Mouse (Mus musculus) fat pad, adult 2 months (tissue): Measurements from ENCODE around the gene Unkl.

Experiments
- DNase-seq: peaks from one replicate; pipeline ENCODE4 v3.0.0-alpha.2; 2011; ENCODE audit warnings: low read depth, low spot score; ENCODE audit errors: extremely low read depth

Gene Unkl

DNA sequence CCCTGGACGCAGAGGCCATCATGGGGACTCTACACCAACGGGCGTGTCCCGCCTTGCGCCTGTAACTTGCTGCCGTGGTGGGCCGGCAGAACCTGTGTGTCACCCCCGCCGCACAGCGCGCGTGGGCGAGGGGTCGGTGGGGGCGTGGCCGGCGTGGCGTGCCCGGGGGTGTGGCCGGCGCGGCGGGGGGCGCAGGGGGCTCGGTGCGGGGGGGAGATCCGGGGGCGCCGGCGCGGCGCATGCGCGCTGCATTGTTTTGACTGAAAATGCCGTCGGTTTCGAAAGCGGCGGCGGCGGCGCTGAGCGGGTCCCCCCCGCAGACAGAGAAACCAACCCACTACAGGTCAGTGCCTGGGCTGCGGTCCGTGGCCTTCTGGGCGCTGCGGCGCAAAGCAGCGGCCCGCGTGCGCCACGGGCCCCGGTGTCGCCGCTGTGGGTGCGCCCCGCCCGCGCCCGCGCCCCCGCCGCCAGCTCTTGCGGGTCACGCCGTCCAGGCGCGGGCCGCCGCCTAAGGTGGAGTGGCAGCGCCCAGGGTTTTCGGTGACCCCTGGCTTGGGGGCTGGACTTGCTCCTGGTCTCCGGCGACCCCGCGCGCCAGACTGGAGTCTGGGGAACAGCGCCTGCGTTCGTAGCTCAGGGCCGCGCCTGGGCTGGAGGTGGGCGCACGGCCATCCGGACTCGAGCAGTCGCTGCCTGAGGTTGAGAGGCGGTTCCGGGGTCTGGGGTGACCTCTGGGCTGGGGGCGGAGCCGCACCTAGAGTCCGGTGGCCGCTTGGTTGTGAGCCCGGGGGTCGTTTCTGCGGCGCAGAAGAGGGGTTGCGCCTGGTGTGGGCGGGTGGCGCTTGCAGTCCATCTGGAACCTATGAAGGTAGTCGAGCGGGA, at the start of gene Unkl:
Unkl (plus strand) TSS at position 248 of the 882 bp plus-strand sequence.
- no peak for DNase-seq

DNA sequence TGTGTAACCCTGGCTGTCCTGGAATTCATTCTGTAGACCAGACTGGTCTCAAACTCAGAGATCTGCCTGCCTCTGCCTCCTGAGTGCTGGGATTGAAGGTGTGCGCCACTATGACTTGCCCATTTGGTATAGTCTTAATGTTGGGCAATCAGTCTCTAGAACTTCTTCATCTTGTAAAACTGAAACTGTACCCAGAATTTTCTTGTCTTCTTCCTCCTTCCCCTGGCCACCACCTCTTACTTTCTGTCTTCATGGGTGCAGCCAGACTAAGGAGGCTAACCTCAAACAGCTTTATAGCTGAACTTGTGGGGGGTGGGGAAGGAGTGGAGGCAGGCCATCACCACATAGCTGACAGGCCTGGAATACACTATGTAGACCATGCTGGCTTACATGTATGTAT, 49.4 kb upstream of the Unkl start:
- DNase-seq: no peak

DNA sequence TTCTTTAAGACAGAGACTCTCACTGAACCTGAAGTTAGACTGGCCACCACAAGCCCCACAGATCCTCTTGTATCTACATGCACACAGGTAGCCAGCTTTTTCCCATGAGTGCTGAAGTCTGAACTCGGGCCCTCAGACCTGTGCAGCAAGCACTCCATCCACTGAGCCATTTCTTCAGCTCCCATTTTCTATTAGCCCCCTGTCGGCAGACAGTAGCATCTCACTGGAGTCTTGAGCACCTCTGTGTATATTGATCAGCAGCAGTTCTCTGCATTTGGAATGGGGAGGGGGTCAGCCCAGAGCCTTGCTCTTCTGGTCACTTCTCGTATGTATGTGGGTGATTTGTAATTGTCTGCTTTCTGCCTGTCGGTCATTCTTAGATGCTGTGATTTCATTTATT, 48.2 kb upstream of the Unkl start:
- no peak for DNase-seq

DNA sequence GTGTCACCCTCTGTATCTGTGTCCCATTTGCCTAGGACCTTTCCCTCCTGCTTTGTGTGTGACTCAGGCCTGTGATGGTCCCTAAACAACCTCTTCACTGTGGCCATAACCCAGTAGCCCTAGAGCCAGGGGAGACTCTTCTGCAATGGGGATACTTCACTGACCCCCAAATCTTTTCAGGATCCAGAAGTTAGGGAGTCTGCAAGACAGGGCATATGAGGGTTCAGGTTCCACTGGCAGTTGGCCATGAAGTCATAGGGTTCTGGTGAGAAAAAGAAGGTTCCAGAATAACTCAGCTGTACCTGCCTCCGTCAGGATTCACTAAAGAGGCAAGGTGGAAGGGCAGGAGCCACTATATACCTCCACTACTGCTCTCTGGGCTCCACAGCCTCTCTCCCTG, 26.0 kb upstream of the Unkl start, which contains the start of gene Ccdc154:
Ccdc154 (plus strand) TSS at position 301 of the 400 bp plus-strand sequence.
- DNase-seq: no peak

DNA sequence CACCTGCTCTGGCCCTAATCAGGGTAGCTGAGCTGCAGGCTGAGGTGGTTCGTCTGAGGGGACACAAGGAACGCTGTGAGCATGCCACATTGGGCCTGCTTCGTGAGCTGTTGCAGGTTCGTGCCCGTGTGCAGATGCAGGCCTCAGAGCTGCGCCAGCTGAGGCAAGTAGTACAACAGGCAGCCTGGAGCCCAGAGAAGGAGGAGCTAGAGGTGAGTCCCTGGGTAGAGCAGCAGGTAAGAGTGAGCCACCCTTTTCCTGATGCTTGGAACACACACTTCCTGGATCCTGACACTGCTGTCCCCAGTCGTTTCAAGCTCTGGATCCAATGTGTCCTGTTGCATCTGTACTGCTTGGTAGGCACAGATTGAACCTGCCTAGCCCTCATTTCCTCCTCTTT, 24.8 kb upstream of the Unkl start:
- no peak for DNase-seq

DNA sequence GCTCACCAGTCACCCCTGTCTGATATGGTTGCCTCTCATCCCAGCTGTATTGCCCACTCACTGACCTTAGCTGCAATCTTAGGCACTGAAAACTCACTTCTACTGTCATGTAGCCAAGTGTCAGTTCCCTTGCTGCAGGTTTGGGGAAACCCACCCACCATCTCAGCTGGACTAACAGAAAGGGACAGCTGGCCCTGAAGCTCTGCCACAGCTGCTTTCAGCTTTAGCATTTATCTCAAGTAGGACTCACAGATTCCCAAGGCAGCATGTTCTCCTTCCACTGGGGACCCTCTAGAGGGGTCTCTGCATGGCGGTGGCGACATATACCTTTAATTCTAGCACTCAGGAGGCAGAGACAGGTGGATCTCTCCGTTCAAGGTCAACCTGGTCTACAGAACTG, 23.4 kb upstream of the Unkl start:
- no peak for DNase-seq

DNA sequence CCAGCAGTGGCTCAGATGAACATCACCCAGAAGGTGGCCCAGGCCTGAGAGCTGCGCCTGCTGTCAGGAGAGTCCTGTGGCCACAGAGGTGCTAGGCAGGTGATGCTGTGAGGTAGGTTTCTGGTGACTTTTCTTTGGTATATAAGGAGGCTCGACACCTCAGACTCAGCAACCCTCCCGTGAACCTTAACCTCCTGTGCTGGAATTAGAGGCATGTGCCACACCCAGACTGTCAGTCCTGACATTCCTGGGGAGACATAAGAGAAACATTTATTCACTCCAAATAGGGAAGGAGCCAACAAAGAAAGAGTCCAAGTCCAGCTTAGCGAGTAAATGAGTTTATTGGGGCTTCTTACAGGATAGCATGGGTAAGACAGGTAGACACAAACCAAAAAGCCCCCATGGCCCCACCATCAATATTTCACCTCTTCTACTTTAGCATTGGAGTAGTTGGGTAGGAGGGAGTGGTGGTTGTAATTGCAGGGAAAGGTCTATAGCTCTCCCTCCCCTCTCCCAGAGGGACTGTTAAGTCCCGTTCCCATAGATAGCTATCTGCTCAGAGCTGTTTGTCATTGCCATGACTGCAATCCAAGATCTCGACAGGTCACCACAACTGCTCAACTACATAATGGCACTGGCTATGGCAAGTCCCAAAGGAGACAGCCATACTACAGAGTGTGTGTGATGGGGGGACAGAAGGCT, 22.1 kb upstream of the Unkl start:
- DNase-seq: no peak

DNA sequence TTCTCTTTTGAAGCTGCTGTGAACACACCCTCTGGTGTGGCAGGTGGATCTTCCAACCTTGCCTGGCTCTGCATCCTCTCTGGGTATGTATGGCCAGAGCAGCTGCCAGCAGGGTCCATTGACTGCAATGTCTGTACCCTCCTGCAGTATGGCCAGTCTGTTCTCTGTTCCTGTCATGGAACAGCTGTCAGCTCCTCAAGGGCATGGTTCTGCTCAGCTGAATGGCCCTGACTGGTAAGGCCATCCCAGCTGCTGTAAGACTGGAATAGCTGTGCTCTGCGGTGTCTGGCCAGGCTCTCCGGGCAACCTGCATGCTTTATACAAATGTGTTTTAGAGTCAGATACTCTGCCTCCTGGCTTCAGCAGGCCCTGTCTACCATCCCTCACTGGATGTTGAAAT, 18.5 kb upstream of the Unkl start:
- no peak for DNase-seq

DNA sequence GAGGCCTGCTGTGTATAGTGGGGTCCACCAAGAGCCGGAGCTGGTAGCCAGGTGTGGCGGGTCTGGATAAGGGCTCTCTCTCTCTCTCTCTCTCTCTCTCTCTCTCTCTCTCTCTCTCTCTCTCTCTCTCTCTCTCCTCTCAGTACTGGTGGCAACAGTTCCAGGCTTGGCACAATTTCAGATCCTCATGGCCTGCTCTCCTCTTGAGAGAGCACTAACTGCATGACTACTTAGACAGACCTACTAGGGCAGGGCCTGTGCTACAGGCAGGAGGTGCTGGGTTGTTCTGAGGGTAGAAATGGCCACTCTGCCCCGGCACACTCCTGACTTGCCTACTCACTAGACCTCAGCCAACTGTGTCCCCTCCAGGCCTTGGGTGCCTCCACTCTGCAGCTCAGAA, 15.6 kb upstream of the Unkl start:
- no peak for DNase-seq

DNA sequence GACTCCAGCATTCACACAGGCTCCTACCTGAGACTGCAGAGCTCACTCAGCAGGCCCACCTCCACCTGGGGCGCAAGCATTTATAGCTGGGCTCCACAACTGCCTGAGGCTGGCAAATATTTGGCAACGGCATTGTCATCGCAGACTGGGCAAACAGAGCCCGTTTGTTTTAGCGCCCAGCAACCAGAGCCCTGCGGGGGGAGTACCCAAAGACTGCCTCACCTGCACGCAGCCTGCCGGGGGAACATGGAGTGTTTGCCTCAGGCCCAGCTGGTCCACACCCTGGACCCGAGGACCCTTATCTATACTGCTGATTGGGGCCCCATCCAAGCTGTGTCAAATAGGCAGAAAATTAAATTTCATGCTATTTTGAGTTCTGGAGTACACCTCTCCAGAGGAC, 12.8 kb upstream of the Unkl start, which contains the start of gene Gm38655:
Gm38655 (minus strand) TSS at position 61 of the 400 bp plus-strand sequence.
- no peak for DNase-seq

DNA sequence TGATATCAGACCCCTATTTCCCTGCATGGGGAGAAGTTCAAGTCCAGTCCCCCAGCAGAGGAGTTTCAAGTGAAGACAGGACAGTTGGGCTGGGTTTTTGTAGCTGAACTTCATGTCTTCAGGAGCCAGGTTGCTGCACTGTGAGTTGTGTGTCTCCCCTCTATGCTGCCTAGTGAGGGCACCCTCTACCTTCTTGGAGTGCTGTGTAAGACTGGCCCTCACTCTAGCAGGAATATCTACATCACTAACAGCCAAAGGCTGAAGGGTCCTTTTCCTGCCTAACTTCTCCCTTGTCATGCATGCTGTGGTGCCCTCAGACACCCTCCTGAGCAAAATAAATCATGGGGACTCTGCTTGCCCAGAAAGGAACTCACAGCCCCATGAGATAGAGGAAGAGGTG, 5.0 kb upstream of the Unkl start:
- no peak for DNase-seq

DNA sequence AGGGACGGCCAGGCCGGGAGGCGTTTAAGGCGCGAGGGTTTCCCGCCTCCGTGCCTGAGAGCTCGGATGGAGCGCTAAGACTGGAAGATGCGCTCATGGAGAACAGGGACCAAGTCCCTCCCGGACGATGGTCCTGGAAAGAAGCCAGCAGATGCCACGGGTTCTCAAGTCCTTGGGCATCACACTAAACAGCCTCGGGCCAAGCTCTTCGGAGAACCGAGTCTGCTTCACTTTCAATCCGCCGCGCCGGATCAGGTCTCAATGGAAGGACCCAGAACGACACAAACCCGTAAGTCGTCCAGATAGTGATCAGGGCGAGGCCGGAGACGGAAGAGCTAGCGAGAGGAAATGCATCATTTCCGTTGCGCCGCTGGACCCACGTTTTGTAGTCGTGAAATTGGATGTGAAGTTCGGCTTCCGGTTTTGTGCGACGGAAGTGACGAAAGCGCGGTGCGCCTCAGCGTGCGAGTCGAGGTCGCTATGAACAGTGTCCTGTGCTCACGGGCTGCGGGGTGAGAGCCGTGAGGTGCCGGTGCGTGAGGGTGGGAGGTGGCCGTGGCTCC, 4.0 kb upstream of the Unkl start, which contains the start of gene BC003965:
BC003965 (plus strand) TSS at position 426 of the 563 bp plus-strand sequence.
- peak; percentile 74 for DNase-seq

DNA sequence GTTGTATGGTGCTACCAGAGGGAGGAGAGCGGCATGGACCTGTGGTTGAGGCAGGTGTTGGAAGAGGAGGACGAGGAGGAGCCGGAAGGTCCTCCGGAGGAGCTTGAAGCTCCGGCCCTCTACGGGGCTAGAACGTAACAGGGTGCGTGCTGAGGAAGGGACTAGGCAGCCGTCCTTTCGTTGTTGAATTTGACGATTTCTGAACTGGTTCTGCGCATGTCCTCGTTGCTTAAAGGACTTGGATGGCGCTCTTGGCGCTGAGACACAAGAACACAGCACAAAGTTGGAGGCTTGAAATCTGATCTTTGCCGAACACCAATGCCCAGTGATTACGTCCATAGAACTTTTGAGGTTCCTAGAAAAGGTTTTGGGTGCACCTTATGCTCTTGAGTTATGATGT, 3.2 kb upstream of the Unkl start:
- no peak for DNase-seq

DNA sequence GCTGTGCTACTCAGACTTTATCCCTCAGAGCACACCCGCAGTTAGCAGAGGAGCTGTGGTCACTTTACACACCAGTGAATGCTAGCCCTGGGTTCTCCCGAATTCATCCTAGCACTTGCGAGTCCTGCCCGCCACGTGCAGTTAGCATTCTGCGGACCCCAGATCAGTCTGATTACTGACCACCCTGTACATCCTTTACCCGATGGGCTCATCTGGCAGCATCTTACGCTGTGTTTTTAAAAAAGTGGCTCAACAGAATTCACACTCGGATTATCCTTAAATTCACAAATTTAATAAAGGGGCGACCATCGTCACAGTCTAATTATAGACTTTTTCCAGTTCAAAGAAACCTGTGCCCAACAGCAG, 430 bp upstream of the Unkl start:
- DNase-seq: no peak

DNA sequence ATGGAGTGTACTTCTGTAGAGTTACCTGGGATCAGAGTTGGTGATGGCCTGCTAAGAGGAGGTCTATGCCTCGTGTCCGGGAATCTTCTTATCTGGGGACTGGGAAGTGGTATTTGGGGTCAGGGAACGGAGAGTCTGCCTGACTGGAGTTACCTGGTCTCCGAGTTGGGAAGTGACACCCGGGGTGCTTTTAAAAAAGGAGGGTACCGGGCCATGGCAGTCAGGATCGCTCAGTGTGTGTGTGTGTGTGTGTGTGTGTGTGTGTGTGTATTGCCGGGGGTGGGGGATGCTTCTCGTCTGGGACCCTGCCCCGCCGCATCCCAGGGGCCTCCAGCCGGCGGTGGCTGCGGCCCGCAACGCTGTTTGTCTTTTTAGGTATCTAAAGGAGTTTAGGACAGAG, 894 bp downstream of the Unkl start:
- DNase-seq: no peak

DNA sequence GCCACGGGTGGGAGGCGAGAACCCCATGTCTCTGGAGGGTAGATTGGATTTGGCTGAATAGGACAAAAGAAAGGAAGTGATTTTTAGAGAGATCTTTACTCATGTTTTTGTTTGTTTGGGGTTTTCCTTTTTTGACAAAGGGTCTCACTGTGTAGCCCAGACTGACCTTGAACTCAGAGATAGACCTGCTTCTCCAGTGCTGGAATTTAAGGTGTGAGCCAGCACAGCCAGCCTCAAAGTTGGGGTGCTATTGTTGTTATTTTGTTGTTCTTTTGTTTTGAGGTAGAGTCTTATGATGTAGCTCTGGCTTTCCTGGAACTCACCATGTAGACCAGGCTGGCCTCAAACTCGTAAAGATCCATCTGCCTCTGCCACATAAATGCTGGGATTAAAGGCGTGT, 14.2 kb downstream of the Unkl start:
- DNase-seq: no peak

DNA sequence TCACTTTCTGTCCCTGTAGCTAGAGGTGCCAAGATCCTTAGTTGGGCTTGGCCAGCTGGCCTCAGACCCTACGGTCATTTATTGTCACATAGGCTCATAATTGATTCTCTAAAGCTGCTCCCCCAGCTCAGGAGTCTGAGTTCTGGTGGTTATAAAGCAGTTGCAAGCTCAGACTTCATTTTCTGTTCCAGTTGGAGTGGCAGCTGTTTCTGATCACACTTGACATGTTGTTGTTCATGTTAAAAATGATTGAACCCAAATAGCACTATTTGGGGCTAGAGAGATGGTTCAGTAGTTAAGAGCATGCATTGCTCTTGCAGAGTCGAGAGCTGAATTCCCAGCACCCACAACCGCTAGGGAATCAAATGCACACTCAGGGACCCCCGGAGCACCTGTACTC, 21.8 kb downstream of the Unkl start:
- DNase-seq: no peak

DNA sequence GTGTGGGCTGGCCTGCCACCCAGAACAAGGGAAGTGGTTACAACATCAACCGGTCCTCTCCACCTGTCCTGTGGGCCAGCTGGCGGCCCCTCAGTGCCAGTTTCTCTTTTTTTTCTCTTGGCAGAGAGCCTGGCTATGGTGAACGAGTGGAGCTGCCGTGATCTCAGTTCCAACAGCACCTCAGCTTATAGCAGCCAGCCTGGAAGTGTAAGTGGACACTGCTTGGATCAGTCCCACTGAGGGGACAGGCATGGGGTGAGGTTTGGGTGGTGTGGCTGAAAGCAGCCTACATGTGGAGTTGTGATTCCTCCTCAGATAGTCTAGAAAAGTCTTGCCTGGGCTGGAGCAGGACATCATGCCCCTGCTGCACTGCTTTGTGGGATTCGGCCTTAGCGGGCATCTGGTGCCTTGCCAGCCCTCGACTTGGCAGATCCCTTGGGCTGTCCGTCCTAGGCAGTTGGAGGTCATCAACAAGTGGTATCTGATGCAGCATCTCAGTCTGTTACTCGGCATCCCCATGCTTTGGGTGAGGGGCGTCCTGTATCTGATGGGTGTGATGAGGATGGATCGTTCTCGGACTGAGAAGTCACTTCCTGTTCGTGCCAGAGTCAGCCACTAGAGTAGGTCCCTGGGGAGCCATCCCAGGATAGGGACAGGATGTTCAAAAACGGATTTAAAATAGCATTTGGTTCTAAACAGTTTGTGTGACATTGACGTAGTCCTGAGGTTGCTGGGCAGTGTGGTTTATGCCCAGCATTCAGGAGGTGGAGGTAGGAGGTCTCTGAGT, 22.7 kb downstream of the Unkl start:
- DNase-seq: no peak

DNA sequence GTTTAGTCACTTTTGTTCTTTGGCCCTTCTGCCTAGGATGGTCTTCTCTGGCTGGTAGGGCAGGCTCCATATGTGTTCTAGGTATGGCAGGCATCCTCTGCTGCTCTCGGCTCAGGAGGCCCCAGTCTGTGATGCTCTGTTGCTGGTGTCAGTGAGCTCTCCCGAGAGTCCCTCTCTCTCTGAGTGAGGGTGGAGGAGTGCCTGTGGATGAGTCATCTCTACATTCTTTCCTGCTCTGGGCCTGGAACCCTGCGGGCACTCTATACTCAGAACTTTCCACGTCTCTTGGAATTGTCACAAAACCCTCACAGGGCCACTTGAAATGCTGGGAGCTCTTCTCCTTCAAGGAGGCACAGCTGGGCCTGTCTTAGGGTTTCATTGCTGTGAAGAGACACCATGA, 23.5 kb downstream of the Unkl start:
- no peak for DNase-seq

DNA sequence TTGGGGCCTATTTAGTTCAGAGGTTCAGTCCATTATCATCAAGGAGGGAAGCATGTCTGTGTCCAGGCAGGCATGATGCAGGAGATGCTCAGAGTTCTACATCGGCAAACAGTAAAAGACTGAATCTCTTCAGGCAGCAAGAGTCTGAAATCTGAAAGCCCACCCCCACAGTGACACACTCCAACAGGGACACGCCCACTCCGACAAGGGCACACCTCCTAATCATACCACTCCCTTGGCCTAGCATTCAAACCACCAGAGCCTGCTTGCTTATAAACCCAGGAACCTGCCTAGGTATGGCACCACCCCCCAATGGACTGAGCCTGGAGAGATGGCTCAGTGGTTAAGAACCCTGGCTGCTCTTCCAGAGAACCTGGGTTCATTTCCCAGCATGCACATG, 27.2 kb downstream of the Unkl start:
- no peak for DNase-seq

DNA sequence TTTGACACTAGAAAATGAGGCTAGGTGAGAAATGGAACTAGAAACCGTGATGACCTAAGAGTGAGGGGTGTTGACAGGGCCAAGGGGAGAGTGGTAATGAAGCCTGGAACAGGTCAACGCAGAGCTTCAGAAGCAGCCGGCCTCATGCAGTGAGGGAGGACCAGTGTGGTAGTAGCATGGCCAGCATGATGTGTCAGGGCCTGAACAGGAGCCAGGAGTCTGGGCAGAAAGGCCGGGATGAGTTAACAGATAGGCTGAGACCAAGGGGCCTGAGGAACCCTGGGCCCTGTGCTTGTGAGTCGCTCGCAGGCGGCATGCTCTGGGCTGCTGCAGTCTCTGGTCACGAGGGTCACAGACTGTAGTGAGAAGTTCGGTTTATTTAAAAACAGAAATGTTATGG, 30.8 kb downstream of the Unkl start:
- DNase-seq: no peak
